Mouse (Mus musculus) ovary, adult 10 weeks (tissue): Measurements from ENCODE around the gene Pex6. TPM values are rescaled to one million over a fixed set of nuclear protein-coding genes. Genes with fewer than 3 reads are reported as not detected.

Source experiments
- polyA plus RNA-seq: library from polyadenylated mRNA; stranded (reverse); fragments of 350-450 nt; fragmentation: Illumina TruSeq; extraction: RNeasy Lipid Tissue Mini Kit (QIAGEN cat#74804); gene quantifications from one replicate; pipeline ENCODE4 v1.2.3, GENCODE M21; 2014

The Pex6 gene
- polyA plus RNA-seq: 0.46 TPM

GRCm38 (mm10) chr17:46710959-46711597, at the start of gene Pex6:
Gene Pex6 (plus strand): TSS chr17:46711463.

GRCm38 (mm10) chr17:46673850-46674529, 37.3 kb upstream of the Pex6 start, which contains the start of gene Rrp36:
Gene Rrp36 (minus strand): TSS chr17:46674352.

GRCm38 (mm10) chr17:46678416-46678815, 32.8 kb upstream of the Pex6 start, which contains the start of gene Mea1:
Gene Mea1 (plus strand): TSS chr17:46678793.

GRCm38 (mm10) chr17:46680760-46681373, 30.4 kb upstream of the Pex6 start, which contains the start of gene Klhdc3:
Gene Klhdc3 (minus strand): TSS chr17:46680914.

GRCm38 (mm10) chr17:46704887-46705835, 6.1 kb upstream of the Pex6 start, which contains the start of gene Ppp2r5d:
Gene Ppp2r5d (minus strand): TSS chr17:46705111.

GRCm38 (mm10) chr17:46728904-46729318, 17.6 kb downstream of the Pex6 start, which contains the start of gene Gnmt:
Gene Gnmt (minus strand): TSS chr17:46729168.

GRCm38 (mm10) chr17:46751794-46752556, 40.7 kb downstream of the Pex6 start, which contains the start of gene Cnpy3:
Gene Cnpy3 (minus strand): TSS chr17:46752214.

GRCm38 (mm10) chr17:46763544-46763943, 52.3 kb downstream of the Pex6 start, which contains the start of gene Ptcra:
Gene Ptcra (minus strand): TSS chr17:46763712.

GRCm38 (mm10) chr17:46772404-46773277, 61.4 kb downstream of the Pex6 start, which contains the start of gene 2310039H08Rik:
Gene 2310039H08Rik (plus strand): TSS chr17:46772635.

Other genes starting within 250 kb of the Pex6 start
- gene Ttbk1, start 223.8 kb upstream of the Pex6 start, polyA plus RNA-seq: 0.11 TPM
- gene Dnph1, start 214.8 kb upstream of the Pex6 start, polyA plus RNA-seq: 7.6 TPM
- 2.8 TPM for gene Cul9, start 165.1 kb upstream of the Pex6 start, polyA plus RNA-seq
- gene Srf, start 155.3 kb upstream of the Pex6 start, polyA plus RNA-seq: 0.34 TPM
- gene Ptk7, start 82.0 kb upstream of the Pex6 start, polyA plus RNA-seq: 0.57 TPM
- gene Klc4, start 65.4 kb upstream of the Pex6 start, polyA plus RNA-seq: not detected
- gene Mrpl2, start 65.2 kb upstream of the Pex6 start, polyA plus RNA-seq: 0.83 TPM
- gene Cul7, start 61.1 kb upstream of the Pex6 start, polyA plus RNA-seq: 0.37 TPM
- gene Rrp36, start 37.1 kb upstream of the Pex6 start, polyA plus RNA-seq: 2.2 TPM
- gene Mea1, start 32.7 kb upstream of the Pex6 start, polyA plus RNA-seq: 2.4 TPM
- 4.6 TPM for gene Klhdc3, start 30.5 kb upstream of the Pex6 start, polyA plus RNA-seq
- 9.5 TPM for gene Ppp2r5d, start 6.4 kb upstream of the Pex6 start, polyA plus RNA-seq
- not detected for gene Gnmt, start 17.7 kb downstream of the Pex6 start, polyA plus RNA-seq
- 3.2 TPM for gene Cnpy3, start 40.8 kb downstream of the Pex6 start, polyA plus RNA-seq
- gene Ptcra, start 52.2 kb downstream of the Pex6 start, polyA plus RNA-seq: not detected
- 11.5 TPM for gene 2310039H08Rik, start 61.2 kb downstream of the Pex6 start, polyA plus RNA-seq
- 31.4 TPM for gene Rpl7l1, start 71.2 kb downstream of the Pex6 start, polyA plus RNA-seq
- 12.3 TPM for gene Bicral, start 147.0 kb downstream of the Pex6 start, polyA plus RNA-seq
- 2.1 TPM for gene Tbcc, start 179.2 kb downstream of the Pex6 start, polyA plus RNA-seq
- not detected for gene Prph2, start 199.0 kb downstream of the Pex6 start, polyA plus RNA-seq